8 mouse cellular contexts compared by ENCODE assay signal in genomic region chr2:27209816-27210215, GRCm38 (mm10). TPM values are rescaled to one million over a fixed set of nuclear protein-coding genes. Genes with fewer than 3 reads are reported as not detected.
DNase-seq lines count a peak whose midpoint lies in the region; ATAC-seq and TF ChIP-seq lines count a peak whose summit lies in the region.

No protein-coding gene starts in this region.

- H3K4me2 ChIP-seq in kidney, embryonic 14.5 days (replicated peaks; ENCODE audit: low read depth, low read length): no peak overlapping the region
- H3K4me2 ChIP-seq in embryonic facial prominence, embryonic 11.5 days (ENCODE audit: low read depth, low read length): no peak overlapping the region
- H3K4me2 ChIP-seq in forebrain, embryonic 14.5 days (ENCODE audit: low read length): no peak overlapping the region

- 0 out of 2 replicates have a peak, but pooled peaks have one; percentile 12 for TF ChIP-seq POLR2A in thymus, adult 2 months (IDR thresholded peaks at IDR 0.05; ENCODE audit: control insufficient read depth, extremely low read depth, insufficient read depth, low read length, poor library complexity)

- H3K27me3 ChIP-seq in kidney, embryonic 14.5 days (ENCODE audit: control insufficient read depth, insufficient read depth, low read length): no peaks in the 10 kb centered on the region
- no peaks in the 10 kb centered on the region for H3K27me3 ChIP-seq in embryonic facial prominence, embryonic 11.5 days (ENCODE audit: control insufficient read depth, insufficient read depth, low read length)
- no peaks in the 10 kb centered on the region for H3K27me3 ChIP-seq in thymus, adult 2 months (ENCODE audit: control insufficient read depth, insufficient read depth, low read length)
- no peaks in the 10 kb centered on the region for H3K27me3 ChIP-seq in forebrain, embryonic 14.5 days (replicated peaks; ENCODE audit: control insufficient read depth, insufficient read depth, low read length)

- TF ChIP-seq CTCF in thymus, adult 2 months (IDR thresholded peaks at IDR 0.05; ENCODE audit: borderline replicate concordance, control insufficient read depth, extremely low read depth, insufficient read depth, low read length, poor library complexity): no peak

- DNase-seq in kidney, adult 9 months: no peak
- DNase-seq in embryonic facial prominence, embryonic 11.5 days (ENCODE audit: low spot score): peak; percentile 33
- peak; percentile 10 for DNase-seq in hindlimb bud, embryonic 11.5 days (ENCODE audit: extremely low spot score, low read depth, low spot score)
- DNase-seq in thymus, adult 2 months: peak; percentile 78
- DNase-seq in urinary bladder, postnatal 4 days (ENCODE audit: low spot score in 2 of 2): no peak
- no peak for DNase-seq in forebrain, embryonic 14.5 days (ENCODE audit: low spot score)

- 0 out of 2 replicates have a peak, but pooled peaks cover 3% of the 10 kb centered on the region for H3K4me1 ChIP-seq in kidney, embryonic 14.5 days (ENCODE audit: control insufficient read depth, insufficient read depth, low read length)
- H3K4me1 ChIP-seq in embryonic facial prominence, embryonic 11.5 days (ENCODE audit: control insufficient read depth, insufficient read depth, low read length): no peaks in the 10 kb centered on the region
- peaks cover 49% of the 10 kb centered on the region for H3K4me1 ChIP-seq in thymus, adult 2 months (replicated peaks; ENCODE audit: control insufficient read depth, insufficient read depth, low read length)
- H3K4me1 ChIP-seq in forebrain, embryonic 14.5 days (ENCODE audit: control insufficient read depth, insufficient read depth, low read length): no peaks in the 10 kb centered on the region

- H3K9ac ChIP-seq in kidney, embryonic 14.5 days (ENCODE audit: low read depth, low read length): no peak overlapping the region
- no peak overlapping the region for H3K9ac ChIP-seq in embryonic facial prominence, embryonic 11.5 days (replicated peaks; ENCODE audit: low read length)
- H3K9ac ChIP-seq in forebrain, embryonic 14.5 days (ENCODE audit: low read length): no peak overlapping the region

- H3K9me3 ChIP-seq in kidney, embryonic 14.5 days (ENCODE audit: control insufficient read depth, low read length): no peaks in the 10 kb centered on the region
- no peaks in the 10 kb centered on the region for H3K9me3 ChIP-seq in embryonic facial prominence, embryonic 11.5 days (replicated peaks; ENCODE audit: control insufficient read depth, low read length)
- H3K9me3 ChIP-seq in forebrain, embryonic 14.5 days (replicated peaks; ENCODE audit: control insufficient read depth, low read length): no peaks in the 10 kb centered on the region

- 0 out of 2 replicates have a peak, but pooled peaks have one; percentile 53 for ATAC-seq in kidney, embryonic 14.5 days (ENCODE audit: low FRiP score, low TSS enrichment)
- ATAC-seq in embryonic facial prominence, embryonic 11.5 days (replicated peaks; ENCODE audit: insufficient number of reproducible peaks, low FRiP score, low TSS enrichment, low read depth): 0 out of 2 replicates have a peak, but pooled peaks have one; percentile 24
- ATAC-seq in granulocyte monocyte progenitor cell, adult 5-6 weeks (replicated peaks; ENCODE audit: poor library complexity, severe bottlenecking): no peak
- ATAC-seq in forebrain, embryonic 14.5 days: no peak

- H3K27ac ChIP-seq in kidney, embryonic 14.5 days (ENCODE audit: low read depth, low read length): 0 out of 2 replicates have a peak overlapping the region, but pooled peaks have one; percentile 48
- no peak overlapping the region for H3K27ac ChIP-seq in embryonic facial prominence, embryonic 11.5 days (replicated peaks; ENCODE audit: low read depth, low read length)
- H3K27ac ChIP-seq in thymus, adult 2 months (ENCODE audit: control insufficient read depth, insufficient read depth, low read length): peak overlapping the region; percentile 51; the same call in 1 of the 2 replicates
- no peak overlapping the region for H3K27ac ChIP-seq in forebrain, embryonic 14.5 days (ENCODE audit: low read depth, low read length)

- H3K36me3 ChIP-seq in kidney, embryonic 14.5 days (ENCODE audit: control insufficient read depth, insufficient read depth, low read length): no peaks in the 10 kb centered on the region
- H3K36me3 ChIP-seq in embryonic facial prominence, embryonic 11.5 days (replicated peaks; ENCODE audit: control insufficient read depth, insufficient read depth, low read depth, low read length): no peaks in the 10 kb centered on the region
- H3K36me3 ChIP-seq in thymus, adult 2 months (ENCODE audit: control insufficient read depth, insufficient read depth, low read length): no peaks in the 10 kb centered on the region
- H3K36me3 ChIP-seq in forebrain, embryonic 14.5 days (ENCODE audit: control insufficient read depth, insufficient read depth, low read length): no peaks in the 10 kb centered on the region

- 27% methylated on average over 5 of the region's 5 CpGs for WGBS in kidney, embryonic 14.5 days
- 48% methylated on average over 5 of the region's 5 CpGs for WGBS in embryonic facial prominence, embryonic 11.5 days
- 16% methylated on average over 5 of the region's 5 CpGs for WGBS in thymus, adult 2 months
- 78% methylated on average over 5 of the region's 5 CpGs for WGBS in forebrain, embryonic 14.5 days

- no peak overlapping the region for H3K4me3 ChIP-seq in kidney, embryonic 14.5 days (ENCODE audit: low read length)
- no peak overlapping the region for H3K4me3 ChIP-seq in embryonic facial prominence, embryonic 11.5 days (ENCODE audit: low read depth, low read length)
- no peak overlapping the region for H3K4me3 ChIP-seq in thymus, adult 2 months (ENCODE audit: control insufficient read depth, insufficient read depth, low read length)
- H3K4me3 ChIP-seq in forebrain, embryonic 14.5 days (ENCODE audit: low read depth, low read length): no peak overlapping the region

RNA-seq across cellular contexts. Expression of gene Sardh, which starts 38.3 kb away (rescaled TPM):
- polyA plus RNA-seq in kidney, embryonic 14.5 days (2014; fragmentation: Nextera tagmentation; extraction: Ambion mirVana): 17.6 and 29.9 TPM in 2 replicates
- 2.7 and 2.8 TPM in 2 replicates for polyA plus RNA-seq in embryonic facial prominence, embryonic 11.5 days (2014; fragmentation: Nextera tagmentation; extraction: Ambion mirVana)
- polyA plus RNA-seq in thymus, adult 2 months (2012; rRNA removed): 10.5 and 12.3 TPM in 2 replicates
- not detected in 2 replicates for total RNA-seq in granulocyte monocyte progenitor cell, adult 5-6 weeks (2014; fragmentation: Nextera tagmentation)
- total RNA-seq in granulocyte monocyte progenitor cell, adult 5-6 weeks (2017): 0.82 TPM in 1 of 2 replicates, not detected in the other
- 4.2 and 4.7 TPM in 2 replicates for polyA plus RNA-seq in forebrain, embryonic 14.5 days (2014; fragmentation: Nextera tagmentation; extraction: Ambion mirVana)

RNA-seq across cellular contexts. Expression of gene Dbh, which starts 44.8 kb away (rescaled TPM):
- polyA plus RNA-seq in kidney, embryonic 14.5 days (2014; fragmentation: Nextera tagmentation; extraction: Ambion mirVana): not detected in 2 replicates
- polyA plus RNA-seq in embryonic facial prominence, embryonic 11.5 days (2014; fragmentation: Nextera tagmentation; extraction: Ambion mirVana): 0.28 and 0.29 TPM in 2 replicates
- polyA plus RNA-seq in thymus, adult 2 months (2012; rRNA removed): 0.41 and 0.69 TPM in 2 replicates
- total RNA-seq in granulocyte monocyte progenitor cell, adult 5-6 weeks (2014; fragmentation: Nextera tagmentation): not detected in 2 replicates
- total RNA-seq in granulocyte monocyte progenitor cell, adult 5-6 weeks (2017): not detected in 2 replicates
- polyA plus RNA-seq in forebrain, embryonic 14.5 days (2014; fragmentation: Nextera tagmentation; extraction: Ambion mirVana): not detected in 2 replicates

Comparison
In these comparisons a context has a peak if more than half of its experiments do, and no peak if none do; other contexts are left out.
1. ATAC-seq: peak in kidney, embryonic 14.5 days (single experiment) and embryonic facial prominence, embryonic 11.5 days (single experiment); none in granulocyte monocyte progenitor cell, adult 5-6 weeks (single experiment) and forebrain, embryonic 14.5 days (single experiment).
2. H3K27ac ChIP-seq: peak in kidney, embryonic 14.5 days (single experiment) and thymus, adult 2 months (single experiment); none in embryonic facial prominence, embryonic 11.5 days (single experiment) and forebrain, embryonic 14.5 days (single experiment).
3. DNase-seq: peak in embryonic facial prominence, embryonic 11.5 days (single experiment), hindlimb bud, embryonic 11.5 days (single experiment) and thymus, adult 2 months (single experiment); none in kidney, adult 9 months (single experiment), urinary bladder, postnatal 4 days (0 of 2) and forebrain, embryonic 14.5 days (single experiment).